Mouse (Mus musculus): ENCODE measurements around the gene Rab43. TPM values are rescaled to one million over a fixed set of nuclear protein-coding genes. Genes with fewer than 3 reads are reported as not detected.

Gene Rab43
- total RNA-seq, 2 experiments from 2014 or later, result 134 to 177 TPM

GRCm38 (mm10) chr6:87762161-87762560 lies 49.8 kb downstream of the Rab43 start:
- ATAC-seq (replicated peaks; ENCODE audit: low FRiP score, poor library complexity, severe bottlenecking), result no peak

GRCm38 (mm10) chr6:87759850-87760249 lies 52.1 kb downstream of the Rab43 start:
- no peak for ATAC-seq (replicated peaks; ENCODE audit: low FRiP score, poor library complexity, severe bottlenecking)

GRCm38 (mm10) chr6:87759404-87759803 lies 52.6 kb downstream of the Rab43 start:
- no peak for ATAC-seq (replicated peaks; ENCODE audit: low FRiP score, poor library complexity, severe bottlenecking)

- no peak for ATAC-seq (replicated peaks; ENCODE audit: low FRiP score, poor library complexity, severe bottlenecking)
Measured at GRCm38 (mm10) chr6:87756896-87757295, 55.1 kb downstream of the Rab43 start.

- ATAC-seq (replicated peaks; ENCODE audit: low FRiP score, poor library complexity, severe bottlenecking), result no peak
Measured at GRCm38 (mm10) chr6:87755196-87755595, 56.8 kb downstream of the Rab43 start.

GRCm38 (mm10) chr6:87751574-87751973 lies 60.4 kb downstream of the Rab43 start:
- no peak for ATAC-seq (replicated peaks; ENCODE audit: low FRiP score, poor library complexity, severe bottlenecking)

- no peak for ATAC-seq (replicated peaks; ENCODE audit: low FRiP score, poor library complexity, severe bottlenecking)
Measured at GRCm38 (mm10) chr6:87750184-87750910, 61.6 kb downstream of the Rab43 start.

- no peak for ATAC-seq (replicated peaks; ENCODE audit: low FRiP score, poor library complexity, severe bottlenecking)
Measured at GRCm38 (mm10) chr6:87748531-87748930, 63.4 kb downstream of the Rab43 start.

GRCm38 (mm10) chr6:87748078-87748477 lies 63.9 kb downstream of the Rab43 start:
- no peak for ATAC-seq (replicated peaks; ENCODE audit: low FRiP score, poor library complexity, severe bottlenecking)

GRCm38 (mm10) chr6:87746849-87747248 lies 65.1 kb downstream of the Rab43 start:
- peak; percentile 86 for ATAC-seq (replicated peaks; ENCODE audit: low FRiP score, poor library complexity, severe bottlenecking)

- ATAC-seq (replicated peaks; ENCODE audit: low FRiP score, poor library complexity, severe bottlenecking), result peak; percentile 68
Measured at GRCm38 (mm10) chr6:87746059-87746458, 65.9 kb downstream of the Rab43 start.

- no peak for ATAC-seq (replicated peaks; ENCODE audit: low FRiP score, poor library complexity, severe bottlenecking)
Measured at GRCm38 (mm10) chr6:87745301-87745700, 66.7 kb downstream of the Rab43 start.

- ATAC-seq (replicated peaks; ENCODE audit: low FRiP score, poor library complexity, severe bottlenecking), result no peak
Measured at GRCm38 (mm10) chr6:87744632-87745031, 67.3 kb downstream of the Rab43 start.

GRCm38 (mm10) chr6:87743281-87743680 lies 68.7 kb downstream of the Rab43 start:
- ATAC-seq (replicated peaks; ENCODE audit: low FRiP score, poor library complexity, severe bottlenecking), result no peak

- no peak for ATAC-seq (replicated peaks; ENCODE audit: low FRiP score, poor library complexity, severe bottlenecking)
Measured at GRCm38 (mm10) chr6:87742804-87743203, 69.2 kb downstream of the Rab43 start.

- ATAC-seq (replicated peaks; ENCODE audit: low FRiP score, poor library complexity, severe bottlenecking), result no peak
Measured at GRCm38 (mm10) chr6:87741978-87742377, 70.0 kb downstream of the Rab43 start.

GRCm38 (mm10) chr6:87740496-87740895 lies 71.5 kb downstream of the Rab43 start:
- peak; percentile 83 for ATAC-seq (replicated peaks; ENCODE audit: low FRiP score, poor library complexity, severe bottlenecking)

GRCm38 (mm10) chr6:87739898-87740297 lies 72.1 kb downstream of the Rab43 start:
- peak; percentile 8 for ATAC-seq (replicated peaks; ENCODE audit: low FRiP score, poor library complexity, severe bottlenecking)
